Mouse (Mus musculus) G1E (cell line): ENCODE results near the gene Il4ra.

Experiments used
- CTCF ChIP-seq: IDR thresholded peaks from 2 replicates; pipeline ENCODE4 v1.5.1; 2012; ENCODE audit warnings: low read depth, low read length, inconsistent platforms, mixed read lengths
- GATA1 ChIP-seq: IDR thresholded peaks from 2 replicates; pipeline ENCODE4 v1.6.1; 2012; ENCODE audit warnings: borderline replicate concordance, low read length, inconsistent platforms, mixed read lengths
- GATA2 ChIP-seq: IDR thresholded peaks from 2 replicates; pipeline ENCODE4 v1.6.1; 2012; ENCODE audit warnings: low read depth, low read length, inconsistent platforms, borderline replicate concordance
- POLR2AphosphoS5 ChIP-seq: IDR thresholded peaks from 2 replicates; pipeline ENCODE4 v1.6.1; 2012; ENCODE audit warnings: low read depth, low read length, inconsistent platforms; ENCODE audit not compliant: insufficient replicate concordance
- TAL1 ChIP-seq: conservative IDR thresholded peaks from 2 replicates; pipeline ENCODE4 v1.6.1; 2012; ENCODE audit warnings: low read depth, low read length, inconsistent platforms, mixed read lengths

- no peak for TF ChIP-seq TAL1
- no peak for TF ChIP-seq CTCF
- no peak for TF ChIP-seq POLR2AphosphoS5
- TF ChIP-seq GATA1 = no peak
- TF ChIP-seq GATA2 = no peak
Measured at GRCm38 (mm10) chr7:125515081-125515853, 36.7 kb upstream of the Il4ra start.
